In genomic region chr10:8299166-8299565, GRCm38 (mm10) we compare ENCODE assay signal across 19 mouse cellular contexts.
A peak's percentile ranks its signal among the peaks of the same experiment; 100 is the strongest.
DNase-seq lines count a peak whose midpoint lies in the region; ATAC-seq and TF ChIP-seq lines count a peak whose summit lies in the region.
"Had no signal": no experiment of that assay in that cellular context is flagged by ENCODE, and none has a peak within 500 bp of the region (broad histone marks: within the 10 kb centered on the region; RNA-seq: fewer than 3 reads in every experiment).

No protein-coding gene starts in this region.

- TF ChIP-seq CTCF in heart, adult 2 months (IDR thresholded peaks at IDR 0.05), result no peak

- no peaks in the 10 kb centered on the region for H3K9me3 ChIP-seq in limb, embryonic 13.5 days
- H3K9me3 ChIP-seq in limb, embryonic 10.5 days (replicated peaks), result no peaks in the 10 kb centered on the region
- H3K9me3 ChIP-seq: embryonic facial prominence, embryonic 10.5 days; liver, embryonic 13.5 days; megakaryocyte, embryonic 14.5 days; neural tube, embryonic 13.5 days had no signal

- no peak overlapping the region for H3K27ac ChIP-seq in heart, adult 2 months
- H3K27ac ChIP-seq in limb, embryonic 13.5 days, result no peak overlapping the region
- no peak overlapping the region for H3K27ac ChIP-seq in limb, embryonic 10.5 days
- H3K27ac ChIP-seq: embryonic facial prominence, embryonic 10.5 days; liver, embryonic 13.5 days; neural tube, embryonic 13.5 days had no signal

- no peaks in the 10 kb centered on the region for H3K4me1 ChIP-seq in heart, adult 2 months (ENCODE audit: control insufficient read depth, insufficient read depth, low read length)
- H3K4me1 ChIP-seq in limb, embryonic 13.5 days, result 0 out of 2 replicates have a peak, but pooled peaks cover 4% of the 10 kb centered on the region
- 0 out of 2 replicates have a peak, but pooled peaks cover 8% of the 10 kb centered on the region for H3K4me1 ChIP-seq in limb, embryonic 10.5 days
- H3K4me1 ChIP-seq: embryonic facial prominence, embryonic 10.5 days; liver, embryonic 13.5 days; megakaryocyte, embryonic 14.5 days; neural tube, embryonic 13.5 days had no signal

- WGBS in heart, adult 2 months, result 86% methylated on average over 1 of the region's 1 CpGs
- 58% methylated on average over 1 of the region's 1 CpGs for WGBS in limb, embryonic 13.5 days
- 90% methylated on average over 1 of the region's 1 CpGs for WGBS in limb, embryonic 10.5 days

- no peaks in the 10 kb centered on the region for H3K79me2 ChIP-seq in heart, adult 2 months (replicated peaks; ENCODE audit: control insufficient read depth, insufficient read depth, low read length)

- H3K4me3 ChIP-seq in heart, adult 2 months, result no peak overlapping the region
- no peak overlapping the region for H3K4me3 ChIP-seq in limb, embryonic 13.5 days
- no peak overlapping the region for H3K4me3 ChIP-seq in limb, embryonic 10.5 days
- H3K4me3 ChIP-seq: embryonic facial prominence, embryonic 10.5 days; erythroblast, embryonic 14.5 days; liver, embryonic 13.5 days; megakaryocyte, embryonic 14.5 days; neural tube, embryonic 13.5 days had no signal

- H3K27me3 ChIP-seq in heart, adult 2 months (ENCODE audit: control insufficient read depth, insufficient read depth, low read length), result no peaks in the 10 kb centered on the region
- no peaks in the 10 kb centered on the region for H3K27me3 ChIP-seq in limb, embryonic 13.5 days
- no peaks in the 10 kb centered on the region for H3K27me3 ChIP-seq in limb, embryonic 10.5 days (ENCODE audit: low read depth, poor library complexity, severe bottlenecking)
- H3K27me3 ChIP-seq: liver, embryonic 13.5 days; megakaryocyte, embryonic 14.5 days; neural tube, embryonic 13.5 days had no signal

- DNase-seq in cerebellum, adult 11-12 months, result peak; percentile 45
- no peak for DNase-seq in cerebellum, adult 8-10 months
- peak; percentile 32 to 40 for DNase-seq in heart, postnatal 10 days
- DNase-seq in heart, adult 2 months, result no peak
- DNase-seq in limb, embryonic 10.5 days (ENCODE audit: low spot score), result no peak
- DNase-seq in right cerebral cortex, postnatal 25 days, result peak; percentile 18
- DNase-seq in adrenal gland, adult 8-10 months, result no peak
- DNase-seq: forebrain, postnatal 0 days; kidney, adult 8-10 months; kidney, postnatal 36 days; liver, embryonic 13.5 days; thymus, postnatal 14 days had no signal

- TF ChIP-seq EP300 in heart, adult 2 months (IDR thresholded peaks at IDR 0.05; ENCODE audit: insufficient read depth, low read depth, low read length), result no peak

- no peaks in the 10 kb centered on the region for H3K36me3 ChIP-seq in heart, adult 2 months (ENCODE audit: control insufficient read depth, insufficient read depth, low read length)
- no peaks in the 10 kb centered on the region for H3K36me3 ChIP-seq in limb, embryonic 13.5 days
- no peaks in the 10 kb centered on the region for H3K36me3 ChIP-seq in limb, embryonic 10.5 days
- H3K36me3 ChIP-seq: embryonic facial prominence, embryonic 10.5 days; liver, embryonic 13.5 days; neural tube, embryonic 13.5 days had no signal

- intact Hi-C loops in heart, postnatal 10 days (cut with DNase I), result no loop called here
- intact Hi-C loops in heart, adult 2 months (cut with DNase I), result no loop called here

- peak; percentile 57; the same call in 1 of the 2 replicates for ATAC-seq in limb, embryonic 13.5 days (ENCODE audit: low FRiP score, low read depth)
- ATAC-seq: activated CD4-positive, CD25-positive, alpha-beta regulatory T cell, adult 4 months; forebrain, postnatal 0 days; lung, postnatal 0 days had no signal

- no peak overlapping the region for H3K4me2 ChIP-seq in limb, embryonic 13.5 days (replicated peaks)
- H3K4me2 ChIP-seq: liver, embryonic 13.5 days; neural tube, embryonic 13.5 days had no signal

- TF ChIP-seq POLR2A in heart, adult 2 months (IDR thresholded peaks at IDR 0.05; ENCODE audit: insufficient read depth, low read depth, low read length), result no peak

- H3K9ac ChIP-seq in heart, adult 2 months (ENCODE audit: low read depth, low read length), result no peak overlapping the region
- H3K9ac ChIP-seq in limb, embryonic 13.5 days, result no peak overlapping the region
- H3K9ac ChIP-seq: forebrain, postnatal 0 days; liver, embryonic 13.5 days; neural tube, embryonic 13.5 days had no signal

Comparison
In these comparisons a context has a peak if more than half of its experiments do, and no peak if none do; other contexts are left out.
1. DNase-seq: peak in cerebellum, adult 11-12 months (single experiment), heart, postnatal 10 days (2 of 2) and right cerebral cortex, postnatal 25 days (single experiment); none in cerebellum, adult 8-10 months (single experiment), heart, adult 2 months (0 of 2), limb, embryonic 10.5 days (single experiment) and adrenal gland, adult 8-10 months (single experiment).